Mouse (Mus musculus): ENCODE results near the gene Pdcd7.

Pdcd7 gene

GRCm38 (mm10) chr9:65356561-65356960, 10.7 kb downstream of the Pdcd7 start:
- no peak for DNase-seq (ENCODE audit: low spot score in 2 of 2)

- no peak for DNase-seq (ENCODE audit: low spot score in 2 of 2)
Observed at GRCm38 (mm10) chr9:65356971-65357370, 11.1 kb downstream of the Pdcd7 start.

GRCm38 (mm10) chr9:65358956-65359480, 13.1 kb downstream of the Pdcd7 start:
- no peak for DNase-seq (ENCODE audit: low spot score in 2 of 2)

GRCm38 (mm10) chr9:65360641-65361448, 14.9 kb downstream of the Pdcd7 start, which contains the start of gene Ubap1l:
Gene Ubap1l (plus strand): TSS chr9:65361041.
- DNase-seq (ENCODE audit: low spot score in 2 of 2) = no peak

GRCm38 (mm10) chr9:65363684-65364083, 17.8 kb downstream of the Pdcd7 start:
- no peak for DNase-seq (ENCODE audit: low spot score in 2 of 2)

- DNase-seq (ENCODE audit: low spot score in 2 of 2) = no peak
Observed at GRCm38 (mm10) chr9:65365721-65366120, 19.8 kb downstream of the Pdcd7 start.

GRCm38 (mm10) chr9:65371756-65372155, 25.9 kb downstream of the Pdcd7 start:
- DNase-seq (ENCODE audit: low spot score in 2 of 2) = no peak

GRCm38 (mm10) chr9:65372449-65372848, 26.5 kb downstream of the Pdcd7 start:
- DNase-seq (ENCODE audit: low spot score in 2 of 2) = no peak

GRCm38 (mm10) chr9:65374468-65375162, 28.7 kb downstream of the Pdcd7 start:
- no peak for DNase-seq (ENCODE audit: low spot score in 2 of 2)

GRCm38 (mm10) chr9:65375163-65375934, 29.4 kb downstream of the Pdcd7 start:
- DNase-seq (ENCODE audit: low spot score in 2 of 2) = no peak

- DNase-seq (ENCODE audit: low spot score in 2 of 2) = no peak
Observed at GRCm38 (mm10) chr9:65381017-65381590, 35.2 kb downstream of the Pdcd7 start.

- no peak for DNase-seq (ENCODE audit: low spot score in 2 of 2)
Observed at GRCm38 (mm10) chr9:65382031-65382750, 36.3 kb downstream of the Pdcd7 start.

- DNase-seq (ENCODE audit: low spot score in 2 of 2) = no peak
Observed at GRCm38 (mm10) chr9:65382751-65383097, 36.8 kb downstream of the Pdcd7 start.

- DNase-seq (ENCODE audit: low spot score in 2 of 2) = no peak
Observed at GRCm38 (mm10) chr9:65384276-65384675, 38.4 kb downstream of the Pdcd7 start.

GRCm38 (mm10) chr9:65386373-65387140, 40.7 kb downstream of the Pdcd7 start:
- DNase-seq (ENCODE audit: low spot score in 2 of 2) = no peak

GRCm38 (mm10) chr9:65390752-65391612, 45.1 kb downstream of the Pdcd7 start:
- DNase-seq (ENCODE audit: low spot score in 2 of 2) = no peak

- DNase-seq (ENCODE audit: low spot score in 2 of 2) = no peak
Observed at GRCm38 (mm10) chr9:65391613-65391964, 45.7 kb downstream of the Pdcd7 start, which contains the start of gene Kbtbd13. Gene Kbtbd13 (minus strand): TSS chr9:65391652.

GRCm38 (mm10) chr9:65392638-65393364, 46.9 kb downstream of the Pdcd7 start:
- DNase-seq (ENCODE audit: low spot score in 2 of 2) = peak; percentile 24 to 43

GRCm38 (mm10) chr9:65393606-65394005, 47.7 kb downstream of the Pdcd7 start:
- DNase-seq (ENCODE audit: low spot score in 2 of 2) = no peak

Data from spleen, postnatal 14 days (tissue).